Mouse (Mus musculus) kidney, adult 2 months (tissue): ENCODE measurements at regions not wholly inside any gene's neighbourhood (a gene's known extent, or its start where the extent isn't known, plus 50 kb on each side); places are given as distances from the start of the nearest gene placed in this dataset.
A peak's percentile ranks its signal among the peaks of the same experiment; 100 is the strongest.

ENCODE experiments used
- DNase-seq: peaks from one replicate; pipeline ENCODE4 v3.0.0; 2021
- H3K27ac ChIP-seq: fragments of 200-500 bp; 2 replicates; pipeline ENCODE4 v1.5.1; 2012; ENCODE audit warnings: low read depth, low read length, control low read depth, inconsistent platforms; ENCODE audit not compliant: insufficient read depth
- H3K27me3 ChIP-seq: fragments of 200-500 bp; replicated peaks from 2 replicates; pipeline ENCODE4 v1.6.1; 2012; ENCODE audit warnings: mild to moderate bottlenecking, moderate library complexity, low read length, inconsistent platforms; ENCODE audit not compliant: control insufficient read depth, insufficient read depth
- H3K36me3 ChIP-seq: fragments of 200-500 bp; 2 replicates; pipeline ENCODE4 v1.6.1; 2012; ENCODE audit warnings: mild to moderate bottlenecking, moderate library complexity, low read length, inconsistent platforms; ENCODE audit not compliant: control insufficient read depth, insufficient read depth
- H3K4me1 ChIP-seq: fragments of 200-500 bp; 2 replicates; pipeline ENCODE4 v1.6.1; 2011; ENCODE audit warnings: low read length; ENCODE audit not compliant: control insufficient read depth, insufficient read depth
- H3K4me3 ChIP-seq: fragments of 200-500 bp; 2 replicates; pipeline ENCODE4 v1.5.1; 2011; ENCODE audit warnings: mild to moderate bottlenecking, low read depth, low read length, control low read depth; ENCODE audit not compliant: insufficient read depth
- CTCF ChIP-seq: fragments of 200-500 bp; conservative IDR thresholded peaks from 2 replicates; pipeline ENCODE4 v1.5.1; 2011; ENCODE audit warnings: low read depth, mild to moderate bottlenecking, control low read depth, low read length, moderate library complexity, mixed read lengths; ENCODE audit not compliant: insufficient read depth, insufficient read length
- POLR2A ChIP-seq: fragments of 200-500 bp; IDR thresholded peaks from one replicate; pipeline ENCODE4 v1.6.1; 2011; ENCODE audit warnings: low read depth, low read length, control low read depth
- WGBS: fragments of 180-500 bp; shearing (Covaris S2); methylation state at CpG from one replicate; pipeline ENCODE4 v1.1.7; 2018; 5-methylcytosine and 5-hydroxymethylcytosine counted together

DNA sequence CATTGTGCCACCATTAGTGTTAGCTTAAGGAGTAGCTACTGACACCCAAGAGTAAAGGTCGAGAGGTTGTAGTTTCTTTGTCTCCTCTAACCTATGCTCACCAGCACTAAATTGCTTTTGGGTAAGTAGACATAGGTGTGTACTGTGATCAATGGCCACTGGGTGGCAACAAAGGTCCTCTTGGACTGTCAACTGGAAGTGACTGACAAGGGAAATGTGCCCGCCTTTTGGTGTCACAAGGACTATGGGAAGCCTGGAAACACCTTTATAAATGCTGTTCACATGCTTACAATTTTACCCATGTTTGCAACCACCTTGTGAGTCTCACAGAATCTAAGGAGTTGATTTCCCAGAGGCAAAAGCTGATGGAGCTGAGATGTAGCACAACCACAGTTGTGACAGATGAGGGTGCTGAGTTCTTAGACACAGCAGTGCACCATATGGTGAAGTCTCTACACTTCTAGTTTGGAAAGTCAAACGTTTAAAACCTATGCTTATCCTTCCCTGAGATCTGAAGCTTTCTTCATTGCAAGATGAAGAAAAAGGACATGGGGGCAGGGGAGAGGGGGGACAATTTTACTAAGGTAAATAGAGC, 303.2 kb upstream of the Camk1g start:
- DNase-seq: peak; percentile 63
- Histone ChIP-seq H3K36me3 (no peaks in the 10 kb centered on the region), H3K27me3 (no peaks in the 10 kb centered on the region), H3K4me3 (no peak overlapping the region), H3K27ac (no peak overlapping the region), H3K4me1 (no peaks in the 10 kb centered on the region)
- 26% methylated on average over 3 of the region's 3 CpGs for WGBS
- TF ChIP-seq POLR2A (no peak), CTCF (peak; percentile 48)

DNA sequence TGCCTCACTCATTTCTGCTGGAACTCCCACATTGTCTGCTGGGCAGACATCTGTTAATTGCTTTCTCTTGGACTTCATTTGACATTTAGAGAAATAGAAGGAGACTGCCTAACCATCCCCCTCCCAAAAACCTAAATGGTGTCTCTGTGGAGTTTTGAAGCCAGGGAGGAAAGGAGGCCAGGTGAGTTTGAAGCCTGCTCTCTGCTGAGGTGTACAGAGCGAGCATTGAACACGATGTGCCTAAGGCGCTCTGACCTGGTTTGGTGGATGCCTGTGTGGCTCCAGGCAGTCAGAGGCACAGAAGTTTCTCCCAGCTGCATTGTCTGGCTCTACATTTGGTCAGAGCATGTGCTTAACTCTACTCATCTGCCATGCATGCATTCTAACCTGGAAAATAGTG, 302.6 kb upstream of the Camk1g start:
- no peak for TF ChIP-seq CTCF
- no peak for TF ChIP-seq POLR2A
- no peak overlapping the region for H3K4me3 ChIP-seq
- DNase-seq: no peak
- no peaks in the 10 kb centered on the region for H3K4me1 ChIP-seq
- H3K36me3 ChIP-seq: no peaks in the 10 kb centered on the region
- no peaks in the 10 kb centered on the region for H3K27me3 ChIP-seq
- H3K27ac ChIP-seq: no peak overlapping the region
- WGBS: 74% methylated on average over 3 of the region's 3 CpGs

DNA sequence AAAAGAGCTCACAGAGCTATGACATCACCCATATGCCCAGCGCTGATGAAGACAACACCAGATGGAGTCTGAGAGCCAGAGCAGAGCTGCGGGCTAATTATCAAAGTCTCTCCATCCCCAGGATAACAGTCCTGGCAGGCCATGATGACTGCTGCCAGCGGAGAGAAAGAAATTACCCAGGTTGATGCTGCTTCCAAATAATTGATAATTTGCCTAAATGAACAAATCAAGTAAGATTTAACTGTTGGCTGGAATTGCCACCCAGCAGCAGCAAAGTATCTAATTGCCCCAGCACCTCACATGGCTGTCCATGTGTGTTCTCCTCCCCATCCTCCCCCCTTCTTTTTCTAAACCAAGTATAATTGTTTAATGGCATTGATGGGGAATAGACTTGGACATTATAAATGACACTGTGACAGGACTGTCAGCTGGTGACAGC, 301.7 kb upstream of the Camk1g start:
- no peaks in the 10 kb centered on the region for H3K27me3 ChIP-seq
- TF ChIP-seq POLR2A (no peak), CTCF (no peak)
- WGBS: 90% methylated on average over 3 of the region's 3 CpGs
- H3K36me3 ChIP-seq: no peaks in the 10 kb centered on the region
- no peaks in the 10 kb centered on the region for H3K4me1 ChIP-seq
- H3K27ac ChIP-seq: no peak overlapping the region
- no peak overlapping the region for H3K4me3 ChIP-seq
- DNase-seq: no peak

DNA sequence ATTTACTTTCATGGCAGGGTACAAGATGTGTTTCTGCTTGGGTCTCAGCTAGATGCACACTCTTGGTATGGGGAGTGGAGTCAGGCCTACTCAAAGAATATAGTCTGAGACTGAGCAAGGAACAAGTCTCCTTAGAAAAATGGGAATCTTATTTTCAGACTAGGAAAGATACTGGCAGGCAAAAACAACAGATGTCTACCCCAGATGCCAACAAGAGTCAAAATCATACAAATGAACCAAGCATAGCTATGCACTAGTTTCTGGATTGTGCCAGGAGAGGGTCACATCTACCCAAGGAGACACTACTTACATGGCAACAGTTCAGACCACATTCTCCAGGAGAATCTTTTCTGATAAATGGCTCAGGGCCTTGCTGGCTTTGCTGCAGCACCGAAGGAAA, 300.9 kb upstream of the Camk1g start:
- WGBS: 86% methylated on average over 1 of the region's 1 CpGs
- Histone ChIP-seq H3K4me1 (no peaks in the 10 kb centered on the region), H3K27ac (no peak overlapping the region), H3K36me3 (no peaks in the 10 kb centered on the region), H3K27me3 (no peaks in the 10 kb centered on the region), H3K4me3 (no peak overlapping the region)
- no peak for TF ChIP-seq CTCF
- no peak for TF ChIP-seq POLR2A
- no peak for DNase-seq

DNA sequence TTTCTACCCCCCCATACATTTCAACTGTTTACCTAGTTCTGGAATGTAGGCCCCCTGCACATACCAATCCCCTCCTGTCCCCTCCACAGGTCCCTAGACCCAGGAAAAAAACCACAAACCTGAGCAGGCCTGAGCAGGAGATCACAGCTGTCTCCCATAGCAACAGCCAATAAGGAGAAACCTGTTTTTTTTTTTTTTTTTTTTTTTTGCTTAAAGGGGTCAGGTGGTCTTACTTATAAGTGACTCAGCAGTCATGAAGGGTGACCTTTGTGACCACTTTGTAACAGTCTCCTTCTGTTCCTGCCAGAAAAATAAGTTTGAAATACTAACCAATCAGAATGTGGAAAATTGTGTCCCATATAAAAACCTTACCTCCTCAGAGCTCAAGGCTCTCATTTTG, 299.9 kb upstream of the Camk1g start:
- Histone ChIP-seq H3K27me3 (no peaks in the 10 kb centered on the region), H3K36me3 (no peaks in the 10 kb centered on the region), H3K4me3 (no peak overlapping the region), H3K4me1 (no peaks in the 10 kb centered on the region), H3K27ac (no peak overlapping the region)
- DNase-seq: no peak
- TF ChIP-seq POLR2A (no peak), CTCF (no peak)

DNA sequence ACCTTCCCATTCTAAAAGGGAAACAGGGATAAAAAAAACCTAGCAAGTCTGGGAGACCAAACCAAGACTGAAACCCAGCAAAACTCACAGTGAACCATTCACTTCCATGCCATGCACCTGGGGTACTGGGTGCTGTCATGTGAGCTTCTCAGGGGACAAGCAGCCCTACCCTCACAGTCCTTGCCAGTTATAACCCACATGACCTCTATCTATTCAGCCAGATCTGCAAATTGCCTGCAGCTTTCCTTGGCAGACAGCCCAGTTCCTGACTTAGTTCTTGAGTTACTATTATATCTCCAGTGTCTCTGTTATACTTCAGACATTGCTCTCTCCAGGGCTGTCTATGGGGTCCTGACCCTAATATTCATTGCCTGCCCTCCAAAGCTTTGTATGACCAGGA, 298.7 kb upstream of the Camk1g start:
- peak; percentile 66 for DNase-seq
- Histone ChIP-seq H3K27ac (no peak overlapping the region), H3K36me3 (no peaks in the 10 kb centered on the region), H3K4me3 (no peak overlapping the region), H3K27me3 (no peaks in the 10 kb centered on the region), H3K4me1 (no peaks in the 10 kb centered on the region)
- TF ChIP-seq CTCF: no peak
- TF ChIP-seq POLR2A: no peak

DNA sequence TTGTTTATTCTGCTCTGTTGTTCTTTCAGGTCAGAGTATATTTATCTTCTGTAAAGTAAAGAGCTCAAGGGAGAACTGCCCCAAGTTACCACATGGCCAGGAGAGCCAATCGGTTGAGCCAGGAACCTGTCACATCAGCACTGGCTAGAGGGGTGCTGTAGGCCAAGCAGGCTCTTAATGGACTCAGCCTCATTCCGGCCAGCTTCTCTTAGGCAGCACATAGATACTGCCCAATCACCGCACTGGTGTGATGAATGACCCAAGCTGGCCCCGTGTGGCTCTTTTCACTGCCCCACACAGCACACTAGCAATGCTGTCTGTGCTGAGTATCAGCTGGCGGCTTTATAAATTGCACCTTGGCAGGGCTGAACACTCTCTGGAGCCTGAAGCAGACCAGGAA, 295.8 kb upstream of the Camk1g start:
- DNase-seq: no peak
- WGBS: 73% methylated on average over 5 of the region's 5 CpGs

More for the DNA sequence above, 295.8 kb upstream of the Camk1g start:
- Histone ChIP-seq H3K27ac (no peak overlapping the region), H3K4me1 (no peaks in the 10 kb centered on the region), H3K36me3 (no peaks in the 10 kb centered on the region), H3K4me3 (no peak overlapping the region), H3K27me3 (no peaks in the 10 kb centered on the region)
- TF ChIP-seq POLR2A: no peak
- TF ChIP-seq CTCF: no peak
